Mouse (Mus musculus) mesoderm, embryonic 11.5 days (tissue): ENCODE results near the gene Rcc1.
A peak's percentile ranks its signal among the peaks of the same experiment; 100 is the strongest.

ENCODE experiments used
- DNase-seq: peaks from one replicate; pipeline ENCODE4 v3.0.0-alpha.2; 2012; ENCODE audit warnings: low read depth, low spot score

Gene Rcc1

GRCm38 (mm10) chr4:132353481-132353885 lies at the start of gene Rcc1:
TSS of gene Rcc1 (minus strand) at chr4:132353605.
- peak; percentile 94 for DNase-seq

GRCm38 (mm10) chr4:132401016-132401415 lies 47.6 kb upstream of the Rcc1 start:
- DNase-seq, result no peak

DNA sequence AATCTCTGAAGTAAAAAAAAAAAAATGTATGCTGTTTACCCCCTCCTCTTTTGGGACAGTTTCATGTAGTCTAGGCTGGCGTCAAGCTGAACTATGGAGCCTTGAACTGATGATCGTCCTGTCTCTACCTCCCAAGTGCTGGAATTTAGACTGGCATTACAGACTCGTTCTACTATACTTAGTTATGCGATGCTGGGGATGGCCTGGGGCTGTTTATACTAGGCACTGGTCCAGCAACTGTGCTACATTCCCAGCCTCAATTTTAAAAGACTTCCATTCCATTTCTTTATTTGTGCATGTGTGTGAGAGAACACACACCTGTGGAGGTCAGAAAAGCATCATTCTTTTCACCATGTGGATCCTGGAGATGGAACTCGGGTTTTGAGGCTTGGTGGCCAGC lies 45.5 kb upstream of the Rcc1 start:
- DNase-seq, result no peak

- peak; percentile 67 for DNase-seq
Measured at GRCm38 (mm10) chr4:132398045-132398774, 44.8 kb upstream of the Rcc1 start.

DNA sequence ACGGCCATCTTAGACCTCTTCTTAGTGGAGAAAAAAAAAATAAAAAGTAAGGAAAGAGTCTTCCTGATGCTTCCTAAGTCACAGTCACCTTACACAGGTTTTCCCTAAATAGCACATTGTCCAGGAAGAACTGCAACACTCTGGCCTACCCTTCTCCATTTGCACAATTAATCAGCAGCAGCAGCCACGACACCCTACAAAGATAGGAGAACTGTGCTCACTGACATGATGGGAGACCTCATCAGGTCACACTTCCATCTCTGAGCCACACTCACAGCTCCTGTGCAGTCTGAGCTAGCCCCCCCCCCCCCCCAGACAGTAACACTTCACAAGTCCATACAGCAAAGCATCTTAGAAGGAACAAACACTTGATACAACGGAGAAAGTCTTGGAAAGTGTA lies 43.7 kb upstream of the Rcc1 start:
- no peak for DNase-seq

- DNase-seq, result no peak
Measured at GRCm38 (mm10) chr4:132396251-132396650, 42.8 kb upstream of the Rcc1 start.

DNA sequence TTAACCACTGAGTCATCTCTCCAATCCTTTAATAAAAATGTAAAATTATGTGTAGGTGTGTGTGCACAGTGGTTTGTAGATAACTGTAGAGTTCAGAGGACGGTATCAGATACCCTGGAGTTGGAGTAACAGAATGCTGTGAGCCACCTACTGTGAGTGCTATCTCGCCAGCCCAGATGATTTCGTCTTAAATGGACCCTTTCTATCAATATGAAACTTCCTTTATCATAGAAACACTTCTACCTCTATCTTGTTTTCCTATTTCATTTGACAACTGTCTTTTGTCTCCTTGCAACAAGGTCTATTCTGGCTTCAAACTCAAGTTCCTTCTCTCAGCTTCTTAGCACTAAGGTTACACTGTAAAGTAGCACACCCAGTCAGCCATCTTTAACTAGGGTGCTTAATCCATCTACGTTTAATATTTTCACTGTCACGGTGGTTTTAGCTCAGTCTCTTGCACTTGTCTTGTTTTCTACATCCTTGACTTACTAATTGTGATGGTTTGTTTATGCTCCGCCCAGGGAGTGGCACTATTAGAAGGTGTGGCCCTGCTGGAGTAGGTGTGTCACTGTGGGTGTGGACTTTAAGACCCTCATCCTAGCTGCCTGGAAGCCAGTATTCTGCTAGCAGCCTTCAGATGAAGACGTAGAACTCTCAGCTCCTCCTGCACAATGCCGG lies 37.8 kb upstream of the Rcc1 start:
- no peak for DNase-seq

DNA sequence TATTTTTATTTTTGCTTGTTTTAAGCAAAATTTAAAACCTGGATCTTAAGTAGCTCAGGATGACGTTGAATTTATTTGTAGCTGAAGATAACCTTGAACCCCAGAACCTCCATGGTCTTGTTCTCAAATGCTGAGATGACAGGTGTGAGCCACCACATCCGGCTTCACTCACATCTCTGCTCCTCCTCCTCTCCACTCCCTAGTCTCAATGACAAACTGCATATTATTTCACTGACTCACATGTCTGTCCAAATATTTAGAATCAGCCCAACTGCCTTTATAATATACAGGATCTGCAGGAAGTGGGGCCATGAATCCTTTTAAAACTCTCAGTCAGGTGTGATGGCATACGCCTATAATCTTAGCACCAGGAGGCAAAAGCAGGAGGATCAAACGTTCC lies 35.9 kb upstream of the Rcc1 start:
- no peak for DNase-seq

DNA sequence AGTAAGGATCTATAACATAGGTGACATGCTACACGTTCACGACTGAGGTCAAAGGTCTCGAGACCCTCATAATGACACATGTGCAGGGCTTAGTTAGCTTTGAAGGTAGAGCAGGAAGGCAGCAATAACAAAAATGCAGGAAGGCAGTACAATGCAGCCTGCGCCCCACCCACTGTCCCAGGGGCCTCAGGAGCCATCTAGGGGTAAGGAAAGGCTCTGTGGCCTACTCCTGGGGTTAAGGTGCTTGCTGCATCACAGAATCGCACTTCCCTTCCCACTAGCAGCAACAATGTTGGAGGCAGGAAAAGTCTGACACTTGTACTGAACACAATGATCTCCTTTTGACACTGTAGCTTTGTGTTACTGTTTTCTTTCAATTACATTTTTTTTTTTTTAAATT lies 34.2 kb upstream of the Rcc1 start:
- no peak for DNase-seq

DNA sequence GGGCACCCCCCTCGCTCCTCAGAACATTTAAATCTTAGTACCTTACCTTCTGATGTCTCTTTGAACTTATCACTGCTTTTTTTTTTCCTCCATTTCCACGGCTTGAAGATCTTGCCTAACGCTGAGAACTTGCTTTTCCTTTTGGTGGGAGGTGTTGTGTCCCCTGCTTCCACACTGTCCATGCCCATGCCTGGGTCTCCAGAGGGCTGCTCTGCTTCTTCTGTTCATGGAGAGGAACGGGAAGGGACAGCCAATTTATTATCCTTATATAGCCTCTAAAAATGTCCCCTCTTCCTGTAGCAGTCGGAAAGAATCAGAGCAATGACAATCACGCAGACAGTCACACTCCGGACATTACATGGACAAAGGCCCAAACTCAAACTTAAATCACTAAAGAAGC lies 33.4 kb upstream of the Rcc1 start:
- no peak for DNase-seq

- no peak for DNase-seq
Measured at GRCm38 (mm10) chr4:132385771-132386410, 32.5 kb upstream of the Rcc1 start.

DNA sequence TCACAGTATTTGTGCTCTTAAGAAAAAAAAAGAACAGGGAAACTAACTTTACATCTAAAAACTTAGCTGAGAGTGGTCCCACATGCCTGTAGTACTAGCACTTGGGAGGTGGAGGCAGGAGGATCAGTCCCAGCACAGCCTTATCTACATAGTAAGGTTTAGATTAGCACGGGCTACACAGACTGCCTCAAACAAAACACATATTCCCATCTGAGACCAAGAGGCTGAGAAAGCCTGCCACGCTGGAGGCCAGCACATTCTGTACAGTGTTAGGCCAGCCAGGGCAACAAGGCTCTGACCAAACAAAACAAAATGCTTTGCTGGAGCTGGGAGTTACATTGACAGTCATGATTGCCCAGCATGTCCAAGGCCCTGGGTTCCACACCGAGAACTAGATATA lies 30.1 kb upstream of the Rcc1 start:
- DNase-seq, result no peak

- DNase-seq, result no peak
Measured at GRCm38 (mm10) chr4:132382296-132382695, 28.9 kb upstream of the Rcc1 start.

- no peak for DNase-seq
Measured at GRCm38 (mm10) chr4:132380965-132381616, 27.7 kb upstream of the Rcc1 start.

GRCm38 (mm10) chr4:132373820-132374219 lies 20.4 kb upstream of the Rcc1 start:
- no peak for DNase-seq

DNA sequence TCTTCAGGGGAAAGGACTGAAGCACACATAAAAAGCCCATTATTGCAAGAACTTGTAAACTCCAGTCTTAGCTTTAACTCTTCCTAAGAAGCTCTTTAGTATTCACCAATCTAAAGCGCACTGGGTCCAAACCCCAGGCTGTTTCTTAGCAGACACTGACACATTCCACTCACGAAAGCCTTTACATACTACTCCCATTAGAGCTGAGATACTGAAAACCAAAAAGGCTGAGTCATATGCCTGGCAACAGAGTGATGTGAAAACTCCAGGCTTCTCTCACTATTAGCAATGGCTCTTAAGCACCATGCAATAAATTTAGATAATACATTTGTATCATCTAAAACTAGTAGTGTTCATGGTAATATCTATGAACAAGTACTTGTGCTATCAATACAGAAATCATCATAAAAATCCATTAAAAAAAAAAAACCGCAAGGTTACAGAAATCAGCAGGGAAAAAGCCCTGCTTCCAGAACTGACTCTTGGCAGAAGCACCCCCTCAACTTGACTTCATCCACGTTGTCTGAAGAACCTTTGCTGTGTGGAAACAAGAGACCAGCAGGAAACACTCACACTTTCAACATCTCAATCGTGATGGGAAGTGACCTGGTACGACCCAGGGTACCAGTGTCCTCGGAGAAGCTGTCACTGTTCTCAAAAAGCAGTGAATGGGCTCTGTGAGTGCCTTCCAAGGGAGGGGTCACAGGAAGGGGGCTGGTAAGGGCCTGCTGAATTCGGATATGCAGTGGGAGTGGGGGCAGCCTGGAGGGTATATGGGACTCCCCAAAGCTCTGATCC lies 16.7 kb upstream of the Rcc1 start:
- DNase-seq, result no peak

GRCm38 (mm10) chr4:132367480-132368201 lies 14.2 kb upstream of the Rcc1 start:
- no peak for DNase-seq

DNA sequence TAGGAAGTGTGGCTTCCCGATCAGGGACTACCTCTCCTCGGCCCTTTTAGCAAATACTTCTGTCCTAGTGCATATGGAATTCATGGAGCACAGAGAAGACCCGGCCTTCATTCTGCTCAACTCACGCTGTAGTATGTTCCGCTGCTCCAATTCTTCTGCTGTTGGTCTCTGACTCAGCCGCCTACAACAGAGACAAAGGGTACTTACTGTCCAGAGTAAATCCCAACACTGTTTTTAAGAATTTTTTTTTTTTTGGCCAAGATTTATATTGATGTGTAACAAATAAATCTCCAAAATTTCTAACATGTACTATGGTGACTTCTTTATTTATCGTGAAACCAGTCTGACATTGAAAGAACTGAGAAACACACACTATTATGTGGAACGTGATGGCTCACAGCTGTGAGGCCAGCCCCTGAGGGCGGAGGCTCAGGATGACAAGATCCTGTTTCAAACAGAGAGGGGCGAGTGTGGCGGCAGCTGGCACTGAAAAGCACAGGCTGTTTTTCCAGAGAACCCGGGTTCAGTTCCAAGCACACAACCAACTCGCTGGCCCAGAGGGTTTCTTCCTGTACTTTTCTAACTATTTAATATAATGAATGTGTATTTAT lies 12.2 kb upstream of the Rcc1 start:
- DNase-seq, result no peak

DNA sequence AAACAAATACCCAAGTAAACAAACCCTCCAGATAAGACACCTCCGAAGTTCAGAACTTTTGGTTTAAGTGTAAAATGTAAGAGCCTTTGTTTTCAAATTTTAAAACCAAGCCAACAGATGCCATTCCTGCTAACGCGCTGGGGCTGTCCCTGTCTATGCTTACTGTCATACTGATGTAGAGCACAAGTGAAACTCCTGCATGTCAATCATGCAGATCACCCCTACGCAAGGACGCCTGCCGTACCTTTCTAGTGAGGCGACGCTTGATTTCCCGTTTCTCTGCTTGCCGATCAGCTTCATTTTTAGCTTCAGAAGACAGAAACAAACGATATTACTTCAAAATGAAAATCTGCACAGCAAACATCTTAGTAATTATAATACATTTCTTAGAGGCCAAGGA lies 10.1 kb upstream of the Rcc1 start:
- DNase-seq, result no peak

GRCm38 (mm10) chr4:132359510-132359909 lies 6.1 kb upstream of the Rcc1 start:
- DNase-seq, result no peak
